Mouse (Mus musculus) frontal cortex, adult (tissue): ENCODE measurements around the gene Sprr2d.

Experiments used
- ATAC-seq: cut with Nextera tagmentation; 2 replicates; pipeline ENCODE4 v1.9.2; 2017; ENCODE audit warnings: mild to moderate bottlenecking, moderate library complexity, mixed read lengths; ENCODE audit not compliant: low TSS enrichment

Gene Sprr2d

DNA sequence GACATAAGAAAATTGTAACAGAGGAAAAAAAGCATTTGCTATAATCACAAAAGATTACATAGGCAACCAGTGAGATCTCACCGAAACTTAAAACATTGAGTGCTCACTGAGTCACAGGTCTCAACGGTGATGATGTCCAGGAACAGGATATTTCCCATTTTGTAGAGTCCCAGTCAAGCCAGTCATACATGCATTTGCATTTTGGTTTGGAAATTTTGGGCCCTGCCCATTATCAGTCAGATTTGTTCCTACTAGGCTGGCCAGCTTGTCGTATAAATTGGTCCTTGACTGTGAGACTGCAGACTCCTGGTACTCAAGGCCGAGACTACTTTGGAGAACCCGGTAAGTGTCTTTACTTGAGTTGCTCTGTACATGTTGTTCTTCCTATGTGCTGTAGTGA lies at the start of gene Sprr2d:
TSS of gene Sprr2d (plus strand) at position 301 of the 400 bp plus-strand sequence.
- ATAC-seq, result no peak

- ATAC-seq, result no peak
Measured at GRCm38 (mm10) chr3:92307406-92307805, 31.5 kb upstream of the Sprr2d start.

- ATAC-seq, result no peak
Measured at GRCm38 (mm10) chr3:92316320-92316719, 22.6 kb upstream of the Sprr2d start, which contains the start of gene Sprr2b. TSS of gene Sprr2b (plus strand) at chr3:92316620.

- ATAC-seq, result no peak
Measured at GRCm38 (mm10) chr3:92317384-92317783, 21.6 kb upstream of the Sprr2d start.

- ATAC-seq, result no peak
Measured at GRCm38 (mm10) chr3:92336278-92336677, 2.7 kb upstream of the Sprr2d start.

GRCm38 (mm10) chr3:92351843-92352242 lies 12.9 kb downstream of the Sprr2d start, which contains the start of gene Sprr2e:
TSS of gene Sprr2e (plus strand) at chr3:92352143.
- no peak for ATAC-seq

GRCm38 (mm10) chr3:92361619-92362018 lies 22.7 kb downstream of the Sprr2d start:
- no peak for ATAC-seq

GRCm38 (mm10) chr3:92364887-92365286 lies 25.9 kb downstream of the Sprr2d start, which contains the start of gene Sprr2f:
TSS of gene Sprr2f (plus strand) at chr3:92365187.
- ATAC-seq, result no peak

- ATAC-seq, result peak; percentile 99
Measured at GRCm38 (mm10) chr3:92373613-92374012, 34.7 kb downstream of the Sprr2d start.

- ATAC-seq, result no peak
Measured at GRCm38 (mm10) chr3:92385385-92385784, 46.4 kb downstream of the Sprr2d start, which contains the start of gene Sprr2h. TSS of gene Sprr2h (plus strand) at chr3:92385685.
